Mouse (Mus musculus): ENCODE results near the gene Klhl6.

DNA sequence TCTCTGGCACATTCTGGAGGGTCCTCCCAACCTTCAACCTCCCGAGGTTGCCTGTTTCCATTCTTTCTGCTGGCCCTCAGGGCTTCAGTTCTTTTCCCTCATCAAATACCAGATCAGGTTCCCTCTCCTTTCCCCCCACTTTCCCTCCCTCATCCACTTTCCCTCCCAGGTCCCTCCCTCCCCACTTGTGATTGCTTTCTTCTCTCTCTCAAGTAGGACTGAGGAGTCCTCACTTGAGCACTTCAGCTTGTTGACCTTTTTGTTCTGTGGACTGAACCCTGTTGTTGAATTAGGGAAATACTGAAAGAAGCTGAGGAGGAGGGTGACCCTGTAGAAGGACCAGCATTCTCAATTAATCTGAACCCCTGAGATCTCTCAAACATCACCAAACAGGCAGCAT is 23.2 kb upstream of the Klhl6 start:
- TF ChIP-seq CTCF (IDR thresholded peaks at IDR 0.05; ENCODE audit: control insufficient read depth, insufficient read depth, insufficient read length) (no peak), MYOD1 (IDR thresholded peaks at IDR 0.05; ENCODE audit: control insufficient read depth, insufficient read length, low read depth) (no peak), USF1 (IDR thresholded peaks at IDR 0.05; ENCODE audit: low read depth) (no peak)
